Mouse (Mus musculus) myocyte (in vitro differentiated cells): Measurements from ENCODE around the gene Clasp1. TPM values are rescaled to one million over a fixed set of nuclear protein-coding genes. Genes with fewer than 3 reads are reported as not detected.

ENCODE experiments used
- H3K27me3 ChIP-seq: one replicate; pipeline ENCODE4 v1.6.1; 2011; ENCODE audit not compliant: control insufficient read depth, insufficient read depth, insufficient read length
- H3K36me3 ChIP-seq: one replicate; pipeline ENCODE4 v1.6.1; 2011; ENCODE audit not compliant: control insufficient read depth, insufficient read depth
- H3K4me2 ChIP-seq: one replicate; pipeline ENCODE4 v1.6.1; 2011; ENCODE audit warnings: low read depth, control low read depth
- H3K4me3 ChIP-seq: one replicate; pipeline ENCODE4 v1.5.1; 2011; ENCODE audit warnings: mild to moderate bottlenecking, control low read depth, moderate library complexity
- H3K79me2 ChIP-seq: one replicate; pipeline ENCODE4 v1.6.1; 2011; ENCODE audit not compliant: control insufficient read depth, insufficient read depth
- H3ac ChIP-seq: one replicate; pipeline ENCODE4 v1.6.1; 2011; ENCODE audit not compliant: control insufficient read depth, insufficient read length
- CEBPB ChIP-seq: IDR thresholded peaks from 2 replicates; pipeline ENCODE4 v1.6.1; 2011; ENCODE audit warnings: mild to moderate bottlenecking, moderate library complexity; ENCODE audit not compliant: poor library complexity, insufficient read depth, severe bottlenecking
- E2F4 ChIP-seq: IDR thresholded peaks from one replicate; pipeline ENCODE4 v1.6.1; 2011; ENCODE audit warnings: mild to moderate bottlenecking, control low read depth, moderate library complexity; ENCODE audit not compliant: insufficient read depth
- MAX ChIP-seq: IDR thresholded peaks from one replicate; pipeline ENCODE4 v1.6.1; 2011; ENCODE audit warnings: low read depth, mild to moderate bottlenecking, control low read depth
- MYOD1 ChIP-seq, 3 experiments: IDR thresholded peaks; one replicate each; pipeline ENCODE4 v1.6.1; 2011; ENCODE audit warnings: control low read depth in 2 of 3, low read depth in 2 of 3, mild to moderate bottlenecking in 2 of 3, moderate library complexity in 1 of 3; ENCODE audit not compliant: insufficient read length in 2 of 3, control insufficient read depth in 1 of 3
- MYOG ChIP-seq, 3 experiments: IDR thresholded peaks; one replicate each; pipeline ENCODE4 v1.6.1; 2011; ENCODE audit warnings: control low read depth in 2 of 3, low read depth in 2 of 3, mild to moderate bottlenecking in 2 of 3; ENCODE audit not compliant: insufficient read length in 2 of 3, control insufficient read depth in 1 of 3, insufficient read depth in 1 of 3
- POLR2A ChIP-seq: IDR thresholded peaks from one replicate; pipeline ENCODE4 v1.6.1; 2011; ENCODE audit warnings: low read depth, mild to moderate bottlenecking, control low read depth, moderate library complexity; ENCODE audit not compliant: insufficient read length
- POLR2AphosphoS2 ChIP-seq: IDR thresholded peaks from one replicate; pipeline ENCODE4 v1.6.1; 2011; ENCODE audit warnings: low read depth, control low read depth; ENCODE audit not compliant: insufficient read length
- REST ChIP-seq: IDR thresholded peaks from one replicate; pipeline ENCODE4 v1.6.1; 2011; ENCODE audit warnings: mild to moderate bottlenecking, control low read depth, moderate library complexity; ENCODE audit not compliant: insufficient read depth, insufficient read length
- SRF ChIP-seq: IDR thresholded peaks from one replicate; pipeline ENCODE4 v1.6.1; 2011; ENCODE audit warnings: low read depth; ENCODE audit not compliant: control insufficient read depth, insufficient read length
- TCF12 ChIP-seq: IDR thresholded peaks from one replicate; pipeline ENCODE4 v1.6.1; 2011; ENCODE audit warnings: mild to moderate bottlenecking, control low read depth; ENCODE audit not compliant: poor library complexity, insufficient read depth, severe bottlenecking
- TCF3 ChIP-seq: IDR thresholded peaks from one replicate; pipeline ENCODE4 v1.6.1; 2011; ENCODE audit warnings: low read depth, control low read depth; ENCODE audit not compliant: insufficient read length
- USF1 ChIP-seq: IDR thresholded peaks from one replicate; pipeline ENCODE4 v1.6.1; 2011; ENCODE audit warnings: low read depth, mild to moderate bottlenecking, control low read depth, moderate library complexity
- polyA plus RNA-seq: library from polyadenylated mRNA; unstranded; fragments of >200 nt; fragmentation: generic; extraction: Trizol; gene quantifications from one replicate; pipeline ENCODE4 v1.2.1, GENCODE M21; 2012; ENCODE audit warnings: missing spikeins

Gene Clasp1
- polyA plus RNA-seq, 1 experiment: 31.1 TPM

DNA sequence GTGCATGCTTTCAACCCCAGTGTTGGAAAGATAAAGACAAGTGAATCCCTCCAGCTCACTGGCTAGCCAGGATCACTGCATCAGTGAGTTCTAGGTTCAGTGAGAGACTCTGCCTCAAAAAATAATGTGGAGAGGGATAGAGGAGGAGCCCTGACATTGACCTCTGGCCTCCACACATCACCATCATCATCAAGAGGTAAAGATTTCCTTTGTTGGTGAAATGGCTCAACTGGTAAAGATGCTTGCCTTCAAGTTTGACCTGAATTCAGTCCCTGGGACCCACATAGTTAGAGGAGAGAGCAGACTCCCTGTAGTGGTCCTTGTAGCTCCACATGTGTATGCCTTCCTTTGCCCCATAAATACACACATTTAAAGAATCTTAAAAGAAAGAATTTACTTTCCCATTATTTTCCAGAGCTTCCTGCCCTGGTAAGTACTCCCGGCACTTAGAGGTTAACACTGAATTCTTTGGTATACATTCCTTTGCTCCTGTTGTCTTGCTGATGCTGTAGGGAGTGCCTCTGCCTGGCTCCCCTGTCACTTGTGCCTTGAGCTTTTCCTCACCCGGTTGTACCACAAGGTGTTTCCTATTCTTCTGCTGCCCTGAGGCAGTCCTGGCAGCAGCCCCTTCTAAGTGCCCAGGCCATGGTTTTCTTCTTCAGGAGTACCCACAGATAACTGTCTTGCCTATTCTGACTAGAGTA lies 253.6 kb downstream of the Clasp1 start:
- no peaks in the 10 kb centered on the region for H3K36me3 ChIP-seq
- no peak for TF ChIP-seq TCF12
- TF ChIP-seq CEBPB: no peak
- no peak for TF ChIP-seq TCF3
- no peak for TF ChIP-seq MAX
- TF ChIP-seq POLR2A: no peak
- TF ChIP-seq REST: no peak
- TF ChIP-seq POLR2AphosphoS2: no peak
- TF ChIP-seq MYOG (IDR thresholded peaks at IDR 0.05; ENCODE audit: control insufficient read depth in 1 of 3, insufficient read depth in 1 of 3, insufficient read length in 2 of 3, low read depth in 2 of 3): no peak
- TF ChIP-seq E2F4: no peak
- TF ChIP-seq SRF: no peak
- H3K27me3 ChIP-seq: peaks cover 5% of the 10 kb centered on the region
- no peak overlapping the region for H3K4me3 ChIP-seq
- no peak overlapping the region for H3ac ChIP-seq
- no peaks in the 10 kb centered on the region for H3K79me2 ChIP-seq
- no peak overlapping the region for H3K4me2 ChIP-seq

DNA sequence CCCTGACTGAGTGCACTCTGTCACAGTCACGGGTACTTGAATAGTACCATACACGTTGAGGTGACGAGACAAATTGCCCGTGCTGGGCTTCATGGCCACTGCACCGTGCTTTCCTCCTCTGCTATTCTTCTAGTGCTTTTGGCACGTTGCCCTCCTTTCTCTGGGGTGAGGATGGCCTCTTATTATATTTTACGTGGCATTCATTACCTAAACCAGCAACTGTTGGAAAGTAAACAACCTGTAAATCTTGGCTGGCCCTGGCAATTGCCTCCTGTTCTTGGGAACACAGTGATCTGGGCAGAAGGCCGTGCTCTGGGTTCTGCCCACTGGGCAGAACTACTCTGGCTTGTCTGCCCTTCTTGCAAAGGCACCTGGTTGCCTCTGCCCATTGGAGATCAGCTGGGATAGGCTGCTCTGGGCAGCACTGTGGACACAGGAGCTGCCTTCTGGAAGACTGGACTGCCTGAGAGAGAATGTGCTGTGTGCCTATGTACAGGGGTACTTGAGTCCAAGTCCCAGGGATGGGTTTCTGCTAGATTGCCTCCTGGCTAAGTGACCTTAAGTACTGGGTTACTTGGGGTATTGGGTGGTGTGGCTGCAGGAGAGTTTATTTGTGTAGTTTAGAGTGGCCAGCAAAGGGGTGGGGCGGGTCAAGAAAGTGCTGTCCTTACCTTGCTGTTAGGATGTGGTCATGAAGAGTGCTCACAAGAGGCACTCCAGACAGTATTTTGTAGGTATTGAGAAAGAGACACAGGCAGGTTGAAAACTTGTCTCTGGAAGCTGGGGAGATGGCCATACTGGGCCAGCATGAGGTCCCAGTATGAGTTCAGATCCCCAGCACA lies 254.5 kb downstream of the Clasp1 start:
- Histone ChIP-seq H3K4me2 (no peak overlapping the region), H3K27me3 (peaks cover 5% of the 10 kb centered on the region), H3K4me3 (no peak overlapping the region), H3ac (no peak overlapping the region), H3K79me2 (no peaks in the 10 kb centered on the region), H3K36me3 (no peaks in the 10 kb centered on the region)
- TF ChIP-seq MYOG (IDR thresholded peaks at IDR 0.05; ENCODE audit: control insufficient read depth in 1 of 3, insufficient read depth in 1 of 3, insufficient read length in 2 of 3, low read depth in 2 of 3): no peak
- TF ChIP-seq SRF: no peak
- no peak for TF ChIP-seq REST
- TF ChIP-seq CEBPB: no peak
- TF ChIP-seq TCF12: no peak
- TF ChIP-seq MAX: no peak
- no peak for TF ChIP-seq TCF3
- TF ChIP-seq USF1: no peak
- TF ChIP-seq POLR2AphosphoS2: no peak
- no peak for TF ChIP-seq E2F4
- no peak for TF ChIP-seq POLR2A
- TF ChIP-seq MYOD1 (IDR thresholded peaks at IDR 0.05; ENCODE audit: control insufficient read depth in 1 of 3, insufficient read length in 2 of 3, low read depth in 2 of 3): no peak

- no peaks in the 10 kb centered on the region for H3K36me3 ChIP-seq
- no peaks in the 10 kb centered on the region for H3K27me3 ChIP-seq
- H3ac ChIP-seq: no peak overlapping the region
- no peak overlapping the region for H3K4me3 ChIP-seq
- no peaks in the 10 kb centered on the region for H3K79me2 ChIP-seq
- TF ChIP-seq TCF12: no peak
- no peak for TF ChIP-seq POLR2AphosphoS2
- TF ChIP-seq POLR2A: no peak
- no peak for TF ChIP-seq E2F4
- no peak for TF ChIP-seq CEBPB
- TF ChIP-seq MAX: no peak
- TF ChIP-seq MYOD1 (IDR thresholded peaks at IDR 0.05; ENCODE audit: control insufficient read depth in 1 of 3, insufficient read length in 2 of 3, low read depth in 2 of 3): no peak
- no peak for TF ChIP-seq MYOG (IDR thresholded peaks at IDR 0.05; ENCODE audit: control insufficient read depth in 1 of 3, insufficient read depth in 1 of 3, insufficient read length in 2 of 3, low read depth in 2 of 3)
- TF ChIP-seq REST: no peak
- no peak for TF ChIP-seq TCF3
- no peak for TF ChIP-seq SRF
- TF ChIP-seq USF1: no peak
- H3K4me2 ChIP-seq: no peak overlapping the region
Measured at GRCm38 (mm10) chr1:118645701-118646100, 256.8 kb downstream of the Clasp1 start.

DNA sequence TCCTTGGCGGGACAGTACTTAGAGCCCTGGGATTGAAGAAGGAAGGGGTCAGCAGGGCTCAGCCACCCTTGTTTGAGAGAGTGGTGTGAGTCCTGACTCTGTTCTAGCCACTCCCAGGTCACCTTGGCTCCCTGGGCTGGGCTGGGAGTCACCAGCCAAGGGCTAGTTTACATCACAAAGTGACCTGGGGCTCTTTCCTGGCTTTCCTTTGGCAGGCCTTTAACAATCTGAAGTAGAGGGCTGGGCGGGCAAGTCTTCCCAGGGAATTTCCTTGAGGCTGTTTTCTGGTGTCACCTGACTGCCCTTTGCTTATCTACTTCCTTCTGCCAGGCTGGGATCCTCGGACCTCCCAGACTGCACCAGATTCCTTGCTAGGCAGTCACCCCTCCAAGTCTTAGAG lies 259.2 kb downstream of the Clasp1 start:
- Histone ChIP-seq H3K27me3 (no peaks in the 10 kb centered on the region), H3K36me3 (no peaks in the 10 kb centered on the region), H3ac (no peak overlapping the region), H3K79me2 (no peaks in the 10 kb centered on the region), H3K4me2 (no peak overlapping the region), H3K4me3 (no peak overlapping the region)
- no peak for TF ChIP-seq TCF3
- TF ChIP-seq REST: no peak
- TF ChIP-seq USF1: no peak
- TF ChIP-seq CEBPB: no peak
- TF ChIP-seq MYOG (IDR thresholded peaks at IDR 0.05; ENCODE audit: control insufficient read depth in 1 of 3, insufficient read depth in 1 of 3, insufficient read length in 2 of 3, low read depth in 2 of 3): no peak
- TF ChIP-seq POLR2A: no peak
- no peak for TF ChIP-seq E2F4
- TF ChIP-seq MAX: no peak
- no peak for TF ChIP-seq TCF12
- no peak for TF ChIP-seq POLR2AphosphoS2
- TF ChIP-seq SRF: no peak
- no peak for TF ChIP-seq MYOD1 (IDR thresholded peaks at IDR 0.05; ENCODE audit: control insufficient read depth in 1 of 3, insufficient read length in 2 of 3, low read depth in 2 of 3)
